Mouse (Mus musculus) ES-Bruce4 (cell line): ENCODE results near the gene Mast3.

ENCODE experiments used
- CTCF ChIP-seq: IDR thresholded peaks from one replicate; pipeline ENCODE4 v1.8.1; 2011; ENCODE audit warnings: low read depth, low read length
- POLR2A ChIP-seq: IDR thresholded peaks from one replicate; pipeline ENCODE4 v1.8.1; 2011; ENCODE audit warnings: low read length; ENCODE audit not compliant: insufficient read depth

GRCm38 (mm10) chr8:70823802-70824201 is 18.9 kb upstream of the Mast3 start:
- TF ChIP-seq CTCF, result no peak
- TF ChIP-seq POLR2A, result no peak
